Mouse (Mus musculus): ENCODE results near the gene Pik3r1.

DNA sequence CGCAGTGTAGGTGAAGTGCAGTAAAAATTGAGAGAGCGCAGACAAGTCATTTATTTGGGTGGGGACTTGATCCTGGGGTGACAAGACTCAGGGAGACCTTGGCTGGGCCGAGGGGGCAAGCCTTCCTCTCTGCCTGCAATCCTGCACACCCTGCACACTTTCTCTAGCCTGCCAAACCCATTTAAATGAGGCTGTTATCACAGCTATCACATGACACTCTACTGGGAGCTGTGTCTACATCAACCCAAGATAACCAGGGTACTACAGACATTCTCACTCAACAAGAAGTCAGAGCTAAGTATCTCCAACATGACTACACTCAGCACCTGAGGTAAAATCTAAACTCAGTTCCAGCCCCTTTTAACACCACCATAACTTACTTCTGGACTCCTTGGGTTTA is 7.1 kb downstream of the Pik3r1 start:
- no peak for TF ChIP-seq POLR2A (IDR thresholded peaks at IDR 0.05; ENCODE audit: control insufficient read depth, extremely low read depth, insufficient read depth, low read length, poor library complexity)
- no peak for TF ChIP-seq CTCF (IDR thresholded peaks at IDR 0.05; ENCODE audit: borderline replicate concordance, control insufficient read depth, extremely low read depth, insufficient read depth, low read length, poor library complexity)

Measured in thymus, adult 2 months (tissue).